Mouse (Mus musculus) midbrain, embryonic 16.5 days (tissue): ENCODE results near the gene Bicdl1. TPM values are rescaled to one million over a fixed set of nuclear protein-coding genes. Genes with fewer than 3 reads are reported as not detected.

Experiments used
- ATAC-seq: fragments of 200-750 bp; cut with Nextera tagmentation; 2 replicates; pipeline ENCODE4 v1.8.0; 2017; ENCODE audit warnings: moderate TSS enrichment
- H3K27ac ChIP-seq: fragments of 300-500 bp; sonication (generic); 2 replicates; pipeline ENCODE4 v1.5.1; 2014; ENCODE audit warnings: mild to moderate bottlenecking, low read length, mixed read lengths
- H3K27me3 ChIP-seq: fragments of 300-500 bp; sonication (generic); 2 replicates; pipeline ENCODE4 v1.6.1; 2014; ENCODE audit warnings: low read depth, low read length, mixed read lengths; ENCODE audit not compliant: control insufficient read depth, insufficient read depth
- H3K36me3 ChIP-seq: fragments of 300-500 bp; sonication (generic); 2 replicates; pipeline ENCODE4 v1.6.1; 2014; ENCODE audit warnings: mild to moderate bottlenecking, low read length, moderate library complexity, mixed read lengths; ENCODE audit not compliant: control insufficient read depth, insufficient read depth
- H3K4me1 ChIP-seq: fragments of 300-500 bp; sonication (generic); 2 replicates; pipeline ENCODE4 v1.6.1; 2014; ENCODE audit warnings: mild to moderate bottlenecking, low read length, mixed read lengths; ENCODE audit not compliant: control insufficient read depth, insufficient read depth
- H3K4me2 ChIP-seq: fragments of 300-500 bp; sonication (generic); 2 replicates; pipeline ENCODE4 v1.6.1; 2014; ENCODE audit warnings: mild to moderate bottlenecking, low read length, mixed read lengths
- H3K4me3 ChIP-seq: fragments of 300-500 bp; sonication (generic); 2 replicates; pipeline ENCODE4 v1.5.1; 2014; ENCODE audit warnings: low read depth, mild to moderate bottlenecking, low read length, moderate library complexity, mixed read lengths
- H3K9ac ChIP-seq: fragments of 300-500 bp; sonication (generic); 2 replicates; pipeline ENCODE4 v1.6.1; 2014; ENCODE audit warnings: low read depth, low read length, mixed read lengths
- H3K9me3 ChIP-seq: fragments of 300-500 bp; sonication (generic); replicated peaks from 2 replicates; pipeline ENCODE4 v1.6.1; 2014; ENCODE audit warnings: mild to moderate bottlenecking, low read length, mixed read lengths; ENCODE audit not compliant: control insufficient read depth, poor library complexity, severe bottlenecking
- WGBS: fragments of 180-500 bp; shearing (Covaris S2); extraction: QIAGEN DNeasy Blood & Tissue Kit; methylation state at CpG from one replicate; pipeline ENCODE4 v1.1.7; 2014; 5-methylcytosine and 5-hydroxymethylcytosine counted together
- polyA plus RNA-seq: library from polyadenylated mRNA; unstranded; fragments of >200 nt; fragmentation: Nextera tagmentation; extraction: Ambion mirVana; gene quantifications from 2 replicates; pipeline ENCODE4 v1.2.1, GENCODE M21; 2015

Bicdl1 gene
- polyA plus RNA-seq, 1 experiment from 2014 or later = 40.2 TPM

DNA sequence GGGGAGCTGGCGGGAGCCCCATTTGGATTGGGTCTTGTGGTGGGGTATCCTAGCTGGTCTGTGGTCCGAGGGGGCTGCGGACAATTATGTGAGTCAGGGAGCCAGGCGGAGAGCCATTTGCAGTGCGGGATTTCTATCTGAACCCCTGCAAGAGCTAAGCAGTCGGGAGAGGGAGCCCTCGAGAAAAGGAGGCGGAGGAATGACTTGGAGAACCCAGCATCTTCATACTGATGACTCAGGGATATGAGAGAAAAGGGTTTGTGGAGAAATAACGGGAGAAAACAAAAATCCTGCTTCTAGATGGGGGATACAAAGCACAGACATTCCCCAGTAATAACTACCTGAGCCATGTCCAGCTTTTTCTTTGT is 1.4 kb upstream of the Bicdl1 start:
- peak overlapping the region; percentile 88 for H3K4me2 ChIP-seq

DNA sequence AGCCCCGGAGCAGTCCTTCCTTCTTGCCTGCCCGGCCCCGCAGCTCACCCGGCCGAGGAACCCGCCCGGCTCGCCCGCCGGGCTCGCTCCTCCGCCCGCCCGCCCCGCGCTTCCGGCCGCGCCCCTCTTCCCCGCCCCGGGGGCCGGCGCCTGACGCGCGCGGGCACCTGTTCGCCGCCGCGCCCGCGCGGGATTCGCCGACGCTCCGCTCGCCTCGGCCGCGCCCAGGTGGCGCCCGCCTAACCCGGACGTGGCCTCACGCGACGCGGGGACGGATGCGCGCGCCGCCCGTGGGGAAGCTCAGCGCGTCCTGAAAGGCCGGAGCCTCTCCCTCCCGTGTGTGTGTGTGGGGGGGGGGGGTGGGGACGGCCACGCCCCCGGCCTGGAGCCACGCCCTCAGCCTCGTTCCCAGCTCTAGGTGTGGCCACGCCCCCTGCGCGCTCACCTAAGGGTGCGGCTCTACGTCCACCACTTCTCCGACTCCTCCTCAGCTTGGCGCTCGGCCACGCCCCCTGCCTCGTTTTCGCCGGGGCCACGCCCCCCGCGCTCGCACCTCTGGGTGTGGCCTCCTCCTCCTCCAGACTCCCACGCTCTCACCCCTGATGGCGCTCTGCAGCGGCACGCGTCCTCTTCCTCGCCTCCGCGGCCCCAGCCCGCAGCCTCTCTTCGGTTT is 891 bp upstream of the Bicdl1 start:
- Histone ChIP-seq H3K27me3 (no peaks in the 10 kb centered on the region), H3K9ac (peak overlapping the region; percentile 83), H3K9me3 (no peaks in the 10 kb centered on the region), H3K4me1 (peaks cover 17% of the 10 kb centered on the region), H3K27ac (peak overlapping the region; percentile 98), H3K4me3 (peak overlapping the region; percentile 94), H3K4me2 (peak overlapping the region; percentile 88), H3K36me3 (no peaks in the 10 kb centered on the region)
- WGBS = 0% methylated on average over 77 of the region's 91 CpGs
- peak; percentile 87 for ATAC-seq

More for the DNA sequence above, 1.4 kb upstream of the Bicdl1 start:
- Histone ChIP-seq H3K9me3 (no peaks in the 10 kb centered on the region), H3K27me3 (no peaks in the 10 kb centered on the region), H3K4me1 (peaks cover 15% of the 10 kb centered on the region), H3K4me3 (peak overlapping the region; percentile 94), H3K9ac (peak overlapping the region; percentile 83), H3K27ac (peak overlapping the region; percentile 98), H3K36me3 (no peaks in the 10 kb centered on the region)
- under 1% methylated on average over 9 of the region's 9 CpGs for WGBS
- peak; percentile 77 for ATAC-seq

DNA sequence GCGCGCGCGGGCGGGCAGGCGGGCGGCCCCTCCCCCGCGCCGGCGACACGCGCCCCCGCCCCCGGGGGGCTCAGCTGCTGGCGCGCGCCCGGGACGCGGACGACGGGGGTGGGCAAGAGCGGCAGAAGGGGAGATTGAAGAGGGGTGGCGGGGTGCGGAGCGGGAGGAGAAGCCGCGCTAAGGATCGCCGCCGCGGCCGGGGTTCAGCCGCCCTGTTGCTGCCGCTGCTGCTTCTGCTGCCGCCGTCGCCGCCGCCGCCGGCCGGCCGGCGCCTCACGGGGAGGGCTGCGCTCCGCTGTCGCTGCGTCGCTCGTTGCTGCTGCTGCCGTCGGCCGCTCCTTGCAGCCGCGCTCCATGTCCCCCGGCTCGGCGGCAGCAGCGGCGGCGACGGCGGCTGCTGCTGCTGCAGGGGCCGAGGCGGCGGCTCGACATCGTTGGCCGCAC is 333 bp upstream of the Bicdl1 start:
- peak overlapping the region; percentile 88 for H3K4me2 ChIP-seq
- ATAC-seq = no peak; the same call in 1 of the 2 replicates
- peak overlapping the region; percentile 98 for H3K27ac ChIP-seq
- H3K9ac ChIP-seq = peak overlapping the region; percentile 83
- no peaks in the 10 kb centered on the region for H3K27me3 ChIP-seq
- under 1% methylated on average over 23 of the region's 72 CpGs for WGBS
- peaks cover 18% of the 10 kb centered on the region for H3K4me1 ChIP-seq
- no peaks in the 10 kb centered on the region for H3K36me3 ChIP-seq
- H3K4me3 ChIP-seq = peak overlapping the region; percentile 94
- no peaks in the 10 kb centered on the region for H3K9me3 ChIP-seq

DNA sequence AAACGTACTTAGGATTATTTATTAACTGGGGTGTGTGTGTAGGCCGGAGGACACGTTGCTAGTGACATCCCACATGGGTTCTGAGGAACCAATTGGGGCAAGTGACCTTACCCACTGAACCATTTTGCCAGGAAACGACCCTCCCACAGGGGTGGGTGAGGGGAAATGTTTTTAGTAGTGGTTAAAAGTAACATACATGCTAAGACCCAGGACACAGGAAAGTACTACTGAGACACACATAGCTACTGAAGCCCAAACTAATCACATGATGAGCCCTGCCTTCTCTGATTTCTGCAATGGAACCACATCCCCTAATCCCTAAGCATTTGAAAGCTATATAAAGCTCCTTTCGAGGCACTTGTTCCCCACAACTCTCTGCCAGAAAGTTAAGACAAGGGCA is 1.1 kb downstream of the Bicdl1 start:
- no peaks in the 10 kb centered on the region for H3K36me3 ChIP-seq
- H3K27ac ChIP-seq = peak overlapping the region; percentile 98
- H3K4me1 ChIP-seq = peaks cover 18% of the 10 kb centered on the region
- no peaks in the 10 kb centered on the region for H3K9me3 ChIP-seq
- peak overlapping the region; percentile 83 for H3K9ac ChIP-seq
- no peaks in the 10 kb centered on the region for H3K27me3 ChIP-seq
- H3K4me2 ChIP-seq = peak overlapping the region; percentile 88
- peak overlapping the region; percentile 94 for H3K4me3 ChIP-seq
- no peak for ATAC-seq
- 64% methylated on average over 5 of the region's 5 CpGs for WGBS

DNA sequence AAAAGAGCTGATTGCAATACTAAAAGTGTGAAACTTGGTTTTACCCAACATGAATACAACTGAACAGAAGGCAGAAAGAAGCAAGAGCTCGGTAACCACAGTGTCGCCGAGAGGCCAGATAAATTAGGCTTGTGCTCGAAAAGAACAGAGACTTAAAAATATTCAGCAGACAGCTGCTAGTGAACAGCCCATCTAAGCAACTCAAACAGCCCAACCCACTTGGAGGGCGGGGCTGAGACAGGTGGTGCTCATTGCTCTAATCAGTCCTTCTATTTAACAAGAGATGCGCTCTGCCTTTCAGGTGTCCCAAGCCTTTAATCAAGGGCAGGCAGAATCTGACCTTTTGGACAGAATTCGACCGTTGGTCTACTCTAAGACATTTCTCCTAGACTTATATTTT is 4.8 kb downstream of the Bicdl1 start:
- 89% methylated on average over 8 of the region's 8 CpGs for WGBS
- Histone ChIP-seq H3K27me3 (no peaks in the 10 kb centered on the region), H3K36me3 (no peaks in the 10 kb centered on the region), H3K4me2 (no peak overlapping the region), H3K9ac (no peak overlapping the region), H3K4me1 (peaks cover 18% of the 10 kb centered on the region), H3K9me3 (no peaks in the 10 kb centered on the region), H3K27ac (no peak overlapping the region), H3K4me3 (no peak overlapping the region)
- no peak for ATAC-seq

DNA sequence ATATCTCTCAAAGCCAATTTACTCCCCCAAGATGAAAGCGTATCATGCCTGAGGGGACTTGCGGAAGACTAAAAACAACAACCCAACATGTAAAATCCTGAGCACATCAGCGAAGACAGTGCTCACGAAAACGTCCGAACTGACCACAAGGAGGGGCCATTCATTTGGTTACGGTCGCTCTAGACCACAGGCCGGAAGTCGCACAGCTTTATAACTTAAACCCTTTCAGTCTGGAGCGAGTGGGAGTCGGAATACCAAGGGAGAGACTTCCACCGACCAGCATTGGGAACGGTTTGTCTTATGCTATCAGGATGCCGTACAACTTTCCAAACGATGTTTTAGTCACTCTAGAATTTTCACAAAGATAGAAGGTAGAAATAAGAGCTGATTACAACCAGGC is 5.4 kb downstream of the Bicdl1 start:
- H3K4me2 ChIP-seq = no peak overlapping the region
- H3K9me3 ChIP-seq = no peaks in the 10 kb centered on the region
- no peak overlapping the region for H3K27ac ChIP-seq
- peaks cover 20% of the 10 kb centered on the region for H3K4me1 ChIP-seq
- WGBS = 78% methylated on average over 16 of the region's 16 CpGs
- H3K27me3 ChIP-seq = no peaks in the 10 kb centered on the region
- no peaks in the 10 kb centered on the region for H3K36me3 ChIP-seq
- ATAC-seq = no peak
- H3K9ac ChIP-seq = no peak overlapping the region
- no peak overlapping the region for H3K4me3 ChIP-seq

DNA sequence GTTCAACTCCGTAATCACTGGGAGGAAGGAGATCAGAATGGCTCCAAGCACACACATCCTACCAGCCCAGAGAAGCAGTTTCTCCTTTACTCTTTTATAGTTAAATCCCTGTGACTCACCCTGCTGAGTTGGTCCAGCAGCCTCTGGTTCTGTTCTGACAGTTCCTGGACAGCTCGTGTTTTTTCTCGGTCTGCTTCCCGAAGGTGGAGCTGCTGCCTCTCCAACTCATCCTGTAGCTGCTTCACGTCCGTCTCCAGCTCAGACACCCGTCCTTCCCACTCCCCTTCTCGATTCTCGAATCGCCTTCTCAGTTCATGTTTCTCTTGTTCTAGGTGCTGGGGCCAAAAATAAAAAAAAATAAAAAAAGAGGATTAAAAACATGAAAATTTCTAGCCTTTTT is 7.0 kb downstream of the Bicdl1 start:
- no peaks in the 10 kb centered on the region for H3K36me3 ChIP-seq

DNA sequence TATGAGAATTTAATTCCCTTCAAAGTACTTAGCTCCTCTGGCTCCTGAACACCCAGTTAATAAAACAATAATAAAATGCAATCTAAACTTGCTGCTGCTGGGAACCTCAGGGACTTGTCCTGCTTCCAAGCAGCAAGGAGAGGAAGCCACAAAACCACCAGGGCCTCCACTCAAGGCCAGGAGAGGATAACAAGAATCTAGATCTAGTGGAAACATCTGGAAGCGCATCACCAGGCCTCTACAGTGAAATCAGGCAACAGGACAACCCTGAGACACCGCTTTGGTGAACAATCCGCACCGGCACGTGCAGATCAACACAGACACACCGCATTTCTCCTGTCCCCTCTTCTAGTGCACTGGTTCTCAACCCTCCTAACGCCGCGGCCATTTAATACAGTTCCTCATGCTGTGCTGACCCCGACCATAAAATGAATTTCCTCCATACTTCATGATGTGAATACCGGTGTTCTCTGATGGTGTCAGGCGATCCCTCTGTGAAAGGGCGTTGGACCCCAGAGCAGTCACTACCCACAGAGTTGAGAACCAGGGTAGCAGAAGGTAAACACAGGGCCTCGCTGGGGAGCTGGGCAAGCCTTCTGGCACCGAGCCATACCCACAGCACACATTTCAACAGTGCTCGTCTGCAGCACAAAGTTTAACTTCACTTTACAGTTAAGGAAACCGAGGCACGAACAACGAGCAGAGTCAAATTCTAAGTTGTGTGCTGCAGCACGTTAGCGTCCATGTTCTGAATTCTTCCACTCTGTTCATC is 9.0 kb downstream of the Bicdl1 start:
- Histone ChIP-seq H3K4me2 (no peak overlapping the region), H3K27ac (no peak overlapping the region), H3K9me3 (no peaks in the 10 kb centered on the region), H3K27me3 (no peaks in the 10 kb centered on the region), H3K9ac (no peak overlapping the region), H3K36me3 (no peaks in the 10 kb centered on the region), H3K4me3 (no peak overlapping the region), H3K4me1 (peaks cover 9% of the 10 kb centered on the region; the same call in 1 of the 2 replicates)
- ATAC-seq = no peak
- 89% methylated on average over 21 of the region's 21 CpGs for WGBS

More for the DNA sequence above, 7.0 kb downstream of the Bicdl1 start:
- 91% methylated on average over 10 of the region's 10 CpGs for WGBS
- H3K4me1 ChIP-seq = peaks cover 14% of the 10 kb centered on the region
- H3K4me3 ChIP-seq = no peak overlapping the region
- H3K9me3 ChIP-seq = no peaks in the 10 kb centered on the region
- no peak overlapping the region for H3K4me2 ChIP-seq
- H3K27me3 ChIP-seq = no peaks in the 10 kb centered on the region
- H3K9ac ChIP-seq = no peak overlapping the region
- no peak overlapping the region for H3K27ac ChIP-seq
- no peak for ATAC-seq

DNA sequence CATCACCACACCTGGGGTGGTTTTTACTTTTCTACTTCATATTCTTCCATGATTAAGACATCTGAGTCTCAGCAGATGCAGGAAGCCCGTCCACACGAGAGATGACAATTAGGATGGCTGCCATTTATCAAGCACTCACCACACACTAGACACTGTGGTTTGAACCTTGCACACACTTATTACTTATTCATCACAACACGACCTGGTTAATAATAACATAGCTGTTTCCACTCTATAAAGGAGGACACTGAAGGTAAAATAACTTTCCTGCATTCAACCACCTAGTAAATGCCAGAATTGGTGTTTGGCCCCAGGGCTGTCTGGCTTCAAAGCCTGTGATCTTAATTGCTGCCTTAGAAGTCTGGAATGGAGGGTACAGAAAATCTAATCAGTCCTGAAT is 10.7 kb downstream of the Bicdl1 start:
- 46% methylated on average over 3 of the region's 3 CpGs for WGBS
- no peak overlapping the region for H3K4me3 ChIP-seq
- ATAC-seq = no peak

More for the DNA sequence above, 10.7 kb downstream of the Bicdl1 start:
- Histone ChIP-seq H3K4me2 (no peak overlapping the region), H3K9me3 (no peaks in the 10 kb centered on the region), H3K27me3 (no peaks in the 10 kb centered on the region), H3K4me1 (peaks cover 7% of the 10 kb centered on the region; the same call in 1 of the 2 replicates), H3K36me3 (no peaks in the 10 kb centered on the region), H3K9ac (no peak overlapping the region), H3K27ac (0 out of 2 replicates have a peak overlapping the region, but pooled peaks have one; percentile 19)
